Mouse (Mus musculus): ENCODE measurements around the gene Kdm1b.

DNA sequence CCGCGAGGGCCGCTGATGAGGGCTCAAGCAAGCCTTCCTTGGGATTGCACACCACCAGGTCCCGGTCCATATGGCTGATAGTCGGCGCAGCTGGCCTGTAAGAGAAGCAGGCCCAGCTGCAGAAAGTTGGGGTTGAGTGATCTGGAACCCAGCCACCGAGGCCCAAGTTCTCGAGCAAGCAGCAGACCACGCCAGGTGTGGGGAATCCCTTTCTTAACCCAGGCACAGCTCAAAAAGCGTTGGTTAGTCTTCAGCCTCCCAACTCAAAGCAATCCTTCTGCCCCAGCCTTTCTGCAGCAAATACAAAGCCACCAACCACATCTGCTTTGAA is 1.3 kb downstream of the Kdm1b start, which contains the start of gene Tpmt:
- TF ChIP-seq EP300 (IDR thresholded peaks at IDR 0.05; ENCODE audit: insufficient read depth, low read depth, low read length) (no peak), CTCF (IDR thresholded peaks at IDR 0.05; ENCODE audit: low read depth, low read length) (no peak), POLR2A (IDR thresholded peaks at IDR 0.05; ENCODE audit: insufficient read depth, low read length) (no peak)

All from ES-Bruce4 (cell line).